Mouse (Mus musculus): ENCODE measurements around the gene Igf2.
A peak's percentile ranks its signal among the peaks of the same experiment; 100 is the strongest.

Igf2 gene

DNA sequence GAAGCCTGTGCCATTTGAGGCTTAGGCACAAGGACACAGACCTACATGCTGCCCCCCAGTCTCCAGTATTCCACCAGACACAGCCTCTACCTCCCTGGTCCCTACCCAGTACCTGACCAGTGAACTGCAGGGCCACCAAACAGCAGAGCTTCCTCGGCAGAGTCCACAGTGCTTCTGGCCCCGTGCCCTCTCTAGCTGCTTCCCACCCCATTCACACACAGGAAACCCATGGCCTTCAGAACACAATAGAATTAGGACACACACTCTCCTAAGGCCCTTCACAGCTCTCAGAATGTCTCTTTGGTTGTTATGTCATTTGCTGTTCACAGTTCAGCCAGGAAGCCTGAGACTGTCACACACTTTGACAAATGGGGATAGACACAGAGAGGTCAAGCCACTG lies at the start of gene Igf2:
Igf2 (minus strand) TSS at position 158 of the 400 bp plus-strand sequence.
- DNase-seq: peak in 1 of 2 experiments; percentile 53

GRCm38 (mm10) chr7:142714783-142715498 lies 48.3 kb upstream of the Igf2 start:
- peak; percentile 34 to 54 for DNase-seq

- no peak for DNase-seq
Observed at GRCm38 (mm10) chr7:142706873-142707272, 40.3 kb upstream of the Igf2 start.

DNA sequence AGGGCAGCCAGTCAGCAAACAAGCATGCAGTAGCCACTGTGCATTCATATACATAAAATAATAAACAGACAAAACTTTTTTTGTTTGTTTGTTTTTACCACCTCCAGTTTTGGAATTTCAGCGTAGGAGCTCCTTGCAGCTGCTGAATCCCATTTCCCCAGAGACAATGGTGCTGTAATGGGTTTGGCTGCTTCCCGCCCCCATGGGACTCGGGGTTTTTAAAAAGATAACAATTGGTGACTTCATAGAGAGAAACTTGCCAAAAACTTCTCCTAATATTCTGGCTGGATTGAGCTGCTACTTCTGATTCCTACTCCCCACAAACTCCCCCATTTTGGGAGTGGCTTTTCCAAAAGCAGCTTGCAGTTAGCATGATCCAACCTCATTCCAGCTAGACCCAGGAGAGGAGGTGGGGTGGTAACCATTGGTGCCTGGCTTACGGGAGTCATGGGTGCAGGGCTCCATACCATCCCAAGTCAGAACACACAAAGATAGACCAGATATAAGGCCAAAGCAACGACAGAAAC lies 32.8 kb upstream of the Igf2 start:
- no peak for DNase-seq

GRCm38 (mm10) chr7:142678611-142679010 lies 12.0 kb upstream of the Igf2 start:
- DNase-seq: peak; percentile 49 to 65

DNA sequence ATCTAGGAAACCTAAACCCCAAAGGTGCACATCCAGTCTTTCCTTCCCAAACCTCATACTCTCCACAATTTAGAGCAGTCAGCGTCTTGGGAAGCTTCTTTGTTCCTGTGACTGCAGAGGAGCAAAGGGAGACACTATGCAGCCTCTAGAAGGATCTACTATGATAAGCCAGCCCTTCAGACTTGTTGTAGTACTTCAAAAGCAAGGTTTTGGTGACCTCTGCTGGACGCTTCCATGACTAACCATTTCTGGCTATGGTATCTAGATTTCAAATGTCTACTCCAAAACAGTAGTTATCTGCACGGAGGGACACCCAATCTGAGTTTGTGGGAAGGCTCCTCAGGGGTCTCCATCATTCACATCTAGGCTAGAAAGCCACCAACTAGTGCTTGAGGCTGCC lies 9.0 kb upstream of the Igf2 start:
- DNase-seq: peak; percentile 60 to 76

- DNase-seq: no peak
Observed at GRCm38 (mm10) chr7:142675141-142675540, 8.5 kb upstream of the Igf2 start.

GRCm38 (mm10) chr7:142672120-142672519 lies 5.5 kb upstream of the Igf2 start:
- DNase-seq: peak in 1 of 2 experiments; percentile 60

DNA sequence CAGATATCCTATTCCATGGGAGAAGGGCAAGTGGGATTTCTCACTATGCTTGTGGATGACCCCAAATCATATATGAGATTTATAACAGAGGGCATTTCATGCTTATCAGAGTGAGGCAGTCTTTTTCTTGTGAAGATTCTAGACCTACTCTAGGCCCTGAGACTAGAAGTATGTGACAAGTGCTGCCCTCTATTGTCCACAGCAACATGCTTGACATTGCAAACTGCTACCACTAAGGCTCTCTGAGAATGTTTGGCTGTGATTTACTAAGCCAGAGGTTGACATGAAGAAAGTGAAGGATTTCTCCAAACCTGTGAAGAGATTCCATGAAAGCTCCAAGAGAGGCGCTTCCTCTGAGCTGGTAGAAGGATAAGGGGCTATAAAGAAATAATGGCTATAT lies 4.5 kb upstream of the Igf2 start:
- DNase-seq: no peak

DNA sequence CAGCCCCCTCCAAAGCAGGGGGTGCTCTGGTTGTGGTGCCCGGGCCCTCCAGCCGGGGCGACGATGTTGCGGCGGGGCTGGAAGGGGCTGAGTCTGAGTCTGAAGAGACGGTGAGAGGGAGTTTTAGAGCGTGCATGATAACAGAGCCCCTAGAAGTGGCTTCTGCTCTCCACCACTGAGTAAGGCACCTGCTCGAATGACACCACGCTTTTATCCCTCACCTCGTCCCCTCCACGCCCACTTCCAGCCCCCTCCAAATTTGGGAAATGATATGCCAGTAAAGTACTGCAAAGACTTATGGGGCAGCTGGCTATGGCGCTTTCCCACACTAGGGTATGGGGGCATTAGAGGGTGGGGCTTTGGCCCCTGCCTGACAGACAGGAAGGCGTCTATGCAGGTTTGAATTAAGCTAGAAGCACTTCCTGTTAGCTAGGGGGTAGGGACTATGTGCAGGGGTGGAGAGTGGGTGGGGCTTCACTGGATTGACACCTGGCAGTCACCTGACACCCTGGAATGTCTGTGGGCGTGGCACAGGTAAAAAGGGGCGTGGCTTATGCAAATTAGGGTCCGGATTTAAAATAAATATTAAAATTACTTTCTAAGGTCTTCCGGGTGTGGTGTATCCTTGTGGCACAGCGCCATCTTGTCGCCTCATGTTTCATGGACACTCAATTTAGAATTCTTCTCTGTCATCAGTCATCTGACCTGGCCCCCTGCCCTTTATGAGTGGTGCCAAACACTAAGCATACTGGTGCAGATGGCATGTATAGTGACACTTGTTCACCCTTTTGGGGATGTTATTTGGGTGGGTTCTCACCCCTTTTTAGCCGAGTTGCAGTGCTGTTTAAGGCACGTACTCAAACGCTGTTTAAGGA lies 3.4 kb upstream of the Igf2 start, which contains the start of gene Gm49394:
Gm49394 (minus strand) TSS at position 192 of the 875 bp plus-strand sequence.
- no peak for DNase-seq

DNA sequence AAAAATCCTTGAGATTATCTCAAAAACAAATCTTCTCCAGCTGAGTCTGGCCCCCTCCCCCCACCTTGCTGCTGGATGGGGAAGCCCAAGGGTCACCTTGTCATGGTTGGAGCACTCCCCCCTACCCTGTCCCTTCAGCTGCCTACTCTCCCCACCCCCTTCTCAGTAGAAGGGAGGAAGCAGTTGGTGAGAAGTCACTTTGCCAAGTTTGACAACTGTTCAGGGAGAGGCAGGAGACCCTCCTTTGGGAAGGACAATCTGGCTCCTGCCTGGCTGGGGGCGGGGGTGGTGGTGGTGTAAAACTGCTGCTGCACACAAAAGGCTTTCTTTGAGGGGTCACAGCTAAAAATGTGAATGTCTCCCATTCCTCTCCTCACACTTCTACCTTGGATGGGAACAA lies 1.7 kb upstream of the Igf2 start:
- DNase-seq: no peak

GRCm38 (mm10) chr7:142667521-142667920 lies 905 bp upstream of the Igf2 start:
- no peak for DNase-seq

DNA sequence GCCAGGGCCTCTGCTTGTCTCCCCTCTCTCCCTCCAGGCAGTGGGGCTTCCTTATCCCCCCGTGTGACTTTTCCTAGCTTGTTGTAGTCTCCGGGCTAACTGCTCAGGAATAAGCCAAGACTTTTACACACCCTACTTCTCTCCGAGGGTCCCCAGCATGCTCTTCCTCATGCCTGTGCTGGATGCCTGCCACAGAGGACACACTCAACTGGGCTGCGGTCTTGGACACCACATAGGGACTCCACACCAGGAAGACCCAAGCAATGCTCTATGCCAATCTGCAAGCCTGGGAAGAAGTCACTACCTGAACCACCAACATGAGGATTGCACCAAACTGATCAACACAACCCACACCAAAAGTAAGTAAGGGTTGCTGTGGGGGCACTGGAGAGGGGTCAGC lies 507 bp downstream of the Igf2 start:
- DNase-seq: no peak

DNA sequence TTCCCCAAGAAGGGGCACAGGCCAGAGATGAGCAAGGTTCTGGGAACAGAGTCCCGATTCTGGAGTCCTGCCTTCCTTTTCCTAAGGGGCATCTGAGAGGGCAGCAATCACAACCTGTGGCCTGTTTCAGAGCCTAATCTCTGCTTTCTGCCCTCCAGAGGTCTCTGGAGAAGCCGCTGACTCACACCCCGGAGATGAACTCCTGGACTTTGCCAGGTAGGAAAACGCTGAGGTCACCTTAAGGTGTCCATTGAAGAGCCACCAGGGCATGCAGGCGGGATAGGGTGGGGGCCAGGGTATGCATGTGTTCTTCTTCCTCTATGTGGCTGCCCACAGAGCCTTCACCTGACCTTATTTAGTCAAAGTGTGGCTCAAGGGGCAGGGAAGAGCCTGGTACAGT lies 1.3 kb downstream of the Igf2 start:
- no peak for DNase-seq

GRCm38 (mm10) chr7:142664465-142665029 lies 2.1 kb downstream of the Igf2 start:
- DNase-seq: no peak

- DNase-seq: no peak
Observed at GRCm38 (mm10) chr7:142663931-142664421, 2.6 kb downstream of the Igf2 start.

- DNase-seq: no peak
Observed at GRCm38 (mm10) chr7:142663151-142663550, 3.5 kb downstream of the Igf2 start.

- DNase-seq: no peak
Observed at GRCm38 (mm10) chr7:142661811-142662210, 4.8 kb downstream of the Igf2 start.

DNA sequence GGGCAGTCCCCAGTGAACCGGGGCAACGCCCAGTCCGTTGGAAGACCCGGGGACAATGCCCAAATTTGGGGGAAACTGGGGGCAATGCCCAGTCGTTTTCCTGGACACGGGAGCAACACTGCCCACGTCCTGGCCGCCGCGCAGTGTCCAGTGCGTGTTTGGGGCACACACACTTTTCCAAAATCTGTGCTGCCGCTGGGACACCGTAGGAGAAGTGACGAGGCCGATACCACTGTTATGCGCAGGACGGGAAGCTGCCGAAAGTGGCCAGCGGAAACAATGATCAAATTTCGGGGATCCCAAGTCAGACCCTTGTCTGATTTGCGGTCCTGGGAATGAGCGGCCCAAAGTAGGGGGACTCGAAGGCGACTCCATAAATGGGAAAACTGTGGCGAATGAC lies 5.6 kb downstream of the Igf2 start:
- DNase-seq: no peak

GRCm38 (mm10) chr7:142660651-142660945 lies 6.0 kb downstream of the Igf2 start:
- DNase-seq: no peak

- no peak for DNase-seq
Observed at GRCm38 (mm10) chr7:142659767-142660650, 6.6 kb downstream of the Igf2 start.

GRCm38 (mm10) chr7:142659181-142659681 lies 7.4 kb downstream of the Igf2 start:
- DNase-seq: no peak
